Mouse (Mus musculus) heart, embryonic 13.5 days (tissue): ENCODE results near the gene Prpf38b. TPM values are rescaled to one million over a fixed set of nuclear protein-coding genes. Genes with fewer than 3 reads are reported as not detected.

Experiments
- ATAC-seq: fragments of 200-750 bp; cut with Nextera tagmentation; 2 replicates; pipeline ENCODE4 v1.8.0; 2017; ENCODE audit warnings: moderate TSS enrichment; ENCODE audit not compliant: insufficient number of reproducible peaks, low FRiP score, low TSS enrichment; ENCODE audit errors: extremely low read depth
- H3K27ac ChIP-seq: fragments of 300-500 bp; sonication (generic); replicated peaks from 2 replicates; pipeline ENCODE4 v1.5.1; 2015; ENCODE audit warnings: moderate library complexity, mild to moderate bottlenecking, inconsistent platforms
- H3K27me3 ChIP-seq: fragments of 300-500 bp; sonication (generic); replicated peaks from 2 replicates; pipeline ENCODE4 v1.6.1; 2015; ENCODE audit warnings: mild to moderate bottlenecking, inconsistent platforms
- H3K36me3 ChIP-seq: fragments of 300-500 bp; sonication (generic); 2 replicates; pipeline ENCODE4 v1.6.1; 2015; ENCODE audit warnings: mild to moderate bottlenecking, inconsistent platforms
- H3K4me1 ChIP-seq: fragments of 300-500 bp; sonication (generic); 2 replicates; pipeline ENCODE4 v1.6.1; 2015; ENCODE audit warnings: inconsistent platforms
- H3K4me2 ChIP-seq: fragments of 300-500 bp; sonication (generic); 2 replicates; pipeline ENCODE4 v1.6.1; 2015; ENCODE audit warnings: inconsistent platforms, mild to moderate bottlenecking, moderate library complexity
- H3K4me3 ChIP-seq: fragments of 300-500 bp; sonication (generic); 2 replicates; pipeline ENCODE4 v1.5.1; 2015; ENCODE audit warnings: moderate library complexity, mild to moderate bottlenecking, inconsistent platforms
- H3K9ac ChIP-seq: fragments of 300-500 bp; sonication (generic); 2 replicates; pipeline ENCODE4 v1.6.1; 2015; ENCODE audit warnings: inconsistent platforms, mild to moderate bottlenecking, moderate library complexity
- H3K9me3 ChIP-seq: fragments of 300-500 bp; sonication (generic); 2 replicates; pipeline ENCODE4 v1.6.1; 2016; ENCODE audit warnings: inconsistent platforms
- WGBS: fragments of 180-500 bp; shearing (Covaris S2); methylation state at CpG from one replicate; pipeline ENCODE4 v1.1.7; 2015; ENCODE audit warnings: mixed read lengths; 5-methylcytosine and 5-hydroxymethylcytosine counted together
- polyA plus RNA-seq: library from polyadenylated mRNA; unstranded; fragments of >200 nt; fragmentation: Nextera tagmentation; extraction: Ambion mirVana; gene quantifications from 2 replicates; pipeline ENCODE4 v1.2.1, GENCODE M21; 2015

Prpf38b gene
- polyA plus RNA-seq, 1 experiment from 2014 or later: 49.0 TPM

- Histone ChIP-seq H3K4me2 (peak overlapping the region; percentile 49; the same call in 1 of the 2 replicates), H3K9me3 (no peaks in the 10 kb centered on the region), H3K36me3 (no peaks in the 10 kb centered on the region), H3K27ac (peak overlapping the region; percentile 73), H3K27me3 (no peaks in the 10 kb centered on the region), H3K9ac (no peak overlapping the region), H3K4me3 (no peak overlapping the region), H3K4me1 (peaks cover 32% of the 10 kb centered on the region)
- no peak for ATAC-seq
- 71% methylated on average over 1 of the region's 1 CpGs for WGBS
Observed at GRCm38 (mm10) chr3:108857714-108858113, 53.8 kb downstream of the Prpf38b start.

GRCm38 (mm10) chr3:108857124-108857470, 54.4 kb downstream of the Prpf38b start:
- Histone ChIP-seq H3K4me1 (peaks cover 35% of the 10 kb centered on the region), H3K27ac (no peak overlapping the region; the same call in 1 of the 2 replicates), H3K9me3 (no peaks in the 10 kb centered on the region), H3K36me3 (no peaks in the 10 kb centered on the region), H3K9ac (no peak overlapping the region), H3K27me3 (no peaks in the 10 kb centered on the region), H3K4me2 (no peak overlapping the region), H3K4me3 (no peak overlapping the region)
- 42% methylated on average over 3 of the region's 3 CpGs for WGBS
- no peak for ATAC-seq

GRCm38 (mm10) chr3:108856386-108857123, 55.0 kb downstream of the Prpf38b start:
- Histone ChIP-seq H3K4me3 (no peak overlapping the region), H3K4me1 (peaks cover 38% of the 10 kb centered on the region), H3K27ac (peak overlapping the region; percentile 68; the same call in 1 of the 2 replicates), H3K9ac (no peak overlapping the region), H3K9me3 (no peaks in the 10 kb centered on the region), H3K36me3 (no peaks in the 10 kb centered on the region), H3K4me2 (no peak overlapping the region), H3K27me3 (no peaks in the 10 kb centered on the region)
- no peak for ATAC-seq
- WGBS: 63% methylated on average over 8 of the region's 8 CpGs

- peak overlapping the region; percentile 62 for H3K9ac ChIP-seq
- H3K27me3 ChIP-seq: no peaks in the 10 kb centered on the region
- no peaks in the 10 kb centered on the region for H3K9me3 ChIP-seq
- peaks cover 40% of the 10 kb centered on the region for H3K4me1 ChIP-seq
- H3K36me3 ChIP-seq: no peaks in the 10 kb centered on the region
- 55% methylated on average over 10 of the region's 10 CpGs for WGBS
- H3K4me2 ChIP-seq: peak overlapping the region; percentile 25; the same call in 1 of the 2 replicates
- ATAC-seq: no peak
- peak overlapping the region; percentile 68 for H3K27ac ChIP-seq
- H3K4me3 ChIP-seq: no peak overlapping the region
Observed at GRCm38 (mm10) chr3:108855864-108856263, 55.7 kb downstream of the Prpf38b start.

GRCm38 (mm10) chr3:108855371-108855770, 56.2 kb downstream of the Prpf38b start:
- Histone ChIP-seq H3K9ac (peak overlapping the region; percentile 62), H3K4me2 (peak overlapping the region; percentile 25), H3K9me3 (no peaks in the 10 kb centered on the region), H3K27ac (peak overlapping the region; percentile 68), H3K4me3 (no peak overlapping the region), H3K36me3 (no peaks in the 10 kb centered on the region), H3K27me3 (no peaks in the 10 kb centered on the region), H3K4me1 (peaks cover 45% of the 10 kb centered on the region)
- no peak for ATAC-seq
- WGBS: 37% methylated on average over 12 of the region's 12 CpGs

- no peak overlapping the region for H3K4me3 ChIP-seq
- no peak overlapping the region for H3K27ac ChIP-seq
- no peaks in the 10 kb centered on the region for H3K36me3 ChIP-seq
- peaks cover 41% of the 10 kb centered on the region for H3K4me1 ChIP-seq
- 73% methylated on average over 1 of the region's 1 CpGs for WGBS
- no peak for ATAC-seq
- no peak overlapping the region for H3K4me2 ChIP-seq
- H3K9me3 ChIP-seq: no peaks in the 10 kb centered on the region
- H3K27me3 ChIP-seq: no peaks in the 10 kb centered on the region
- H3K9ac ChIP-seq: no peak overlapping the region
Observed at GRCm38 (mm10) chr3:108853266-108853665, 58.3 kb downstream of the Prpf38b start.

Other genes starting within 250 kb of the Prpf38b start
- gene Gpsm2, start 189.4 kb downstream of the Prpf38b start, polyA plus RNA-seq: 25.4 and 27.1 TPM in 2 replicates
- 0.07 TPM in 1 of 2 replicates, not detected in the other for gene Aknad1, start 172.1 kb downstream of the Prpf38b start, polyA plus RNA-seq
- 24.2 and 26.3 TPM in 2 replicates for gene Stxbp3, start 71.2 kb downstream of the Prpf38b start, polyA plus RNA-seq
- 0.13 and 0.25 TPM in 2 replicates for gene Fndc7, start 21.7 kb downstream of the Prpf38b start, polyA plus RNA-seq
- 0.29 TPM in 1 of 2 replicates, not detected in the other for gene Henmt1, start 28.1 kb upstream of the Prpf38b start, polyA plus RNA-seq
- gene Gm9857, start 28.7 kb upstream of the Prpf38b start, polyA plus RNA-seq: not detected in 2 replicates
- gene Fam102b, start 115.9 kb upstream of the Prpf38b start, polyA plus RNA-seq: 3.0 and 3.2 TPM in 2 replicates
- not detected in 2 replicates for gene Slc25a54, start 168.7 kb upstream of the Prpf38b start, polyA plus RNA-seq
- 24.1 and 25.6 TPM in 2 replicates for gene Slc25a24, start 211.4 kb upstream of the Prpf38b start, polyA plus RNA-seq